Mouse (Mus musculus) C2C12 (cell line): ENCODE data around the gene Rgs3. TPM values are rescaled to one million over a fixed set of nuclear protein-coding genes. Genes with fewer than 3 reads are reported as not detected.

Source experiments
- H3K27me3 ChIP-seq: one replicate; pipeline ENCODE4 v1.6.1; 2011; ENCODE audit not compliant: control insufficient read depth, insufficient read depth, insufficient read length
- H3K36me3 ChIP-seq: one replicate; pipeline ENCODE4 v1.6.1; 2011; ENCODE audit not compliant: control insufficient read depth, insufficient read depth
- H3K4me3 ChIP-seq: one replicate; pipeline ENCODE4 v1.5.1; 2011; ENCODE audit warnings: mild to moderate bottlenecking, control low read depth; ENCODE audit not compliant: poor library complexity, insufficient read depth, severe bottlenecking
- H3K79me2 ChIP-seq: one replicate; pipeline ENCODE4 v1.6.1; 2011; ENCODE audit not compliant: control insufficient read depth, insufficient read depth
- H3K79me3 ChIP-seq: one replicate; pipeline ENCODE4 v1.6.1; 2011; ENCODE audit warnings: low read depth, control low read depth
- H3ac ChIP-seq: one replicate; pipeline ENCODE3; 2011; ENCODE audit warnings: low read depth; ENCODE audit not compliant: control insufficient read depth, insufficient read length
- CEBPB ChIP-seq: IDR thresholded peaks from one replicate; pipeline ENCODE4 v1.6.1; 2011; ENCODE audit warnings: low read depth, mild to moderate bottlenecking, control low read depth, moderate library complexity
- CTCF ChIP-seq: IDR thresholded peaks from one replicate; pipeline ENCODE4 v1.5.1; 2011; ENCODE audit not compliant: control insufficient read depth, insufficient read depth, insufficient read length
- FOSL1 ChIP-seq: IDR thresholded peaks from one replicate; pipeline ENCODE4 v1.8.0; 2011; ENCODE audit warnings: mild to moderate bottlenecking, low read length; ENCODE audit not compliant: poor library complexity, insufficient read depth, severe bottlenecking
- MAX ChIP-seq: IDR thresholded peaks from one replicate; pipeline ENCODE4 v1.6.1; 2011; ENCODE audit warnings: mild to moderate bottlenecking, control low read depth
- MYOD1 ChIP-seq: IDR thresholded peaks from one replicate; pipeline ENCODE4 v1.6.1; 2011; ENCODE audit warnings: low read depth; ENCODE audit not compliant: control insufficient read depth, insufficient read length
- MYOG ChIP-seq: IDR thresholded peaks from one replicate; pipeline ENCODE4 v1.6.1; 2011; ENCODE audit not compliant: control insufficient read depth, insufficient read length; ENCODE audit errors: extremely low read depth
- USF1 ChIP-seq: IDR thresholded peaks from one replicate; pipeline ENCODE4 v1.6.1; 2011; ENCODE audit warnings: low read depth, mild to moderate bottlenecking, control low read depth, moderate library complexity
- polyA plus RNA-seq: library from polyadenylated mRNA; unstranded; fragments of >200 nt; fragmentation: generic; extraction: Trizol; gene quantifications from one replicate; pipeline ENCODE4 v1.2.1, GENCODE M21; 2012; ENCODE audit warnings: missing spikeins

The Rgs3 gene
- polyA plus RNA-seq, 1 experiment, result 49.8 TPM

GRCm38 (mm10) chr4:62629905-62630304 is 70.3 kb downstream of the Rgs3 start:
- Histone ChIP-seq H3K27me3 (no peaks in the 10 kb centered on the region), H3K36me3 (no peaks in the 10 kb centered on the region), H3ac (no peak overlapping the region), H3K79me3 (no peaks in the 10 kb centered on the region), H3K79me2 (no peaks in the 10 kb centered on the region), H3K4me3 (no peak overlapping the region)
- TF ChIP-seq USF1 (no peak), CTCF (no peak), MYOG (no peak), MYOD1 (no peak), FOSL1 (no peak), CEBPB (no peak), MAX (no peak)

- Histone ChIP-seq H3K79me3 (no peaks in the 10 kb centered on the region), H3K4me3 (no peak overlapping the region), H3K79me2 (no peaks in the 10 kb centered on the region), H3ac (no peak overlapping the region), H3K36me3 (no peaks in the 10 kb centered on the region), H3K27me3 (no peaks in the 10 kb centered on the region)
- TF ChIP-seq CTCF (no peak), MYOD1 (no peak), USF1 (no peak)
Observed at GRCm38 (mm10) chr4:62633243-62633642, 73.6 kb downstream of the Rgs3 start.

- Histone ChIP-seq H3K36me3 (no peaks in the 10 kb centered on the region), H3K79me2 (no peaks in the 10 kb centered on the region), H3K27me3 (no peaks in the 10 kb centered on the region), H3K79me3 (no peaks in the 10 kb centered on the region), H3ac (no peak overlapping the region), H3K4me3 (no peak overlapping the region)
- no peak for TF ChIP-seq MYOD1
- no peak for TF ChIP-seq MAX
- TF ChIP-seq CEBPB, result no peak
- TF ChIP-seq CTCF, result no peak
- TF ChIP-seq FOSL1, result no peak
- no peak for TF ChIP-seq MYOG
- no peak for TF ChIP-seq USF1
Observed at GRCm38 (mm10) chr4:62634054-62634591, 74.5 kb downstream of the Rgs3 start.

GRCm38 (mm10) chr4:62634840-62635239 is 75.2 kb downstream of the Rgs3 start:
- no peak overlapping the region for H3K4me3 ChIP-seq
- no peaks in the 10 kb centered on the region for H3K79me3 ChIP-seq
- H3K36me3 ChIP-seq, result no peaks in the 10 kb centered on the region
- no peaks in the 10 kb centered on the region for H3K79me2 ChIP-seq
- TF ChIP-seq USF1, result no peak
- no peak for TF ChIP-seq MAX
- H3ac ChIP-seq, result no peak overlapping the region
- no peaks in the 10 kb centered on the region for H3K27me3 ChIP-seq

GRCm38 (mm10) chr4:62636047-62636446 is 76.4 kb downstream of the Rgs3 start:
- TF ChIP-seq MAX, result no peak
- no peak for TF ChIP-seq MYOD1
- no peak for TF ChIP-seq USF1

GRCm38 (mm10) chr4:62637856-62638604 is 78.4 kb downstream of the Rgs3 start:
- Histone ChIP-seq H3K36me3 (no peaks in the 10 kb centered on the region), H3K79me3 (no peaks in the 10 kb centered on the region), H3K27me3 (no peaks in the 10 kb centered on the region), H3K79me2 (no peaks in the 10 kb centered on the region), H3ac (no peak overlapping the region), H3K4me3 (no peak overlapping the region)
- TF ChIP-seq USF1, result no peak
- no peak for TF ChIP-seq MAX
- TF ChIP-seq CTCF, result no peak
- no peak for TF ChIP-seq MYOD1
- TF ChIP-seq CEBPB, result no peak
- no peak for TF ChIP-seq FOSL1
- TF ChIP-seq MYOG, result no peak

More at GRCm38 (mm10) chr4:62636047-62636446, 76.4 kb downstream of the Rgs3 start:
- no peaks in the 10 kb centered on the region for H3K79me2 ChIP-seq
- no peaks in the 10 kb centered on the region for H3K79me3 ChIP-seq
- H3K27me3 ChIP-seq, result no peaks in the 10 kb centered on the region
- H3ac ChIP-seq, result no peak overlapping the region
- no peaks in the 10 kb centered on the region for H3K36me3 ChIP-seq
- H3K4me3 ChIP-seq, result no peak overlapping the region
